Mouse (Mus musculus) heart, adult 10 weeks (tissue): ENCODE data around the gene Olfr1112. TPM values are rescaled to one million over a fixed set of nuclear protein-coding genes. Genes with fewer than 3 reads are reported as not detected.

Experiments used
- polyA plus RNA-seq: library from polyadenylated mRNA; stranded (reverse); fragments of 350-450 nt; fragmentation: Illumina TruSeq; extraction: RNeasy Lipid Tissue Mini Kit (QIAGEN cat#74804); gene quantifications from one replicate; pipeline ENCODE4 v1.2.3, GENCODE M21; 2014; ENCODE audit warnings: low read depth, low replicate concordance

Olfr1112 gene
- polyA plus RNA-seq = not detected

DNA sequence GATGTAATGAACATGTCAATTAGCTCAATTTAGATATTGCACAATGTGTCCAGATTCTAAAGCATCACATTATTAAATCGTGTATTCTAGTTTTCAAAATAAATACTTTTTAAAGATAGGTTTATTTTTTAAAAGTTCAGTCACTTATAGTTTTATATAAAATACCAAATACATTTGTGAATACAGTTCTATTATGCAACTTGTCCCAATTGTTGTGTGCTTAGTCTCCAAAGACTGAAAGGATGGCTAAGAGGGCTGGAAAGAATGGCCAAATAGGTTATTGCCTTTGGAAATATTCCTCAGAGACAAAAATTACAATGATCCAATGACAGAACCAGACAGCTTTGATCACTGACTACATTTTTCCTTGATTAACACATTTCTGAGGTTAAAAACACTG lies at the start of gene Olfr1112:
TSS of gene Olfr1112 (plus strand) at position 301 of the 400 bp plus-strand sequence.

DNA sequence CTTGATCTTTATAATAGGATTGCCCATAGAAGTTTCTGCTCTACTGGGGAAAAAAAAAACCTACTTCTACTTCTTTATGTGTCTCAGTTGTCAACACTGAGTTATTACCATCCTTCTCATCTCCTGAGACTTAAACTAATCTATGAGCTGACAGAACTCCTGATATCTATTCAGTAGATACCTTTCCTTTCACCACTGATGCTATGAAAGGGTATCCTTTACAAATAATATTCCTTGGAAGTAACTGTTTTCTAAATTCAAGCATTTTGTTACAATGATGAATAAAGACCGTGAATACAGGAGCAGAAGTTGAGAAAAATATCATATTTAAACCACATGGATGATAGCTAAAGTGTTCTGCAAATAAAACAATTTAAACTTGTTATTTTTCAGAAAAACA lies 47.4 kb upstream of the Olfr1112 start, which contains the start of gene Olfr1110:
TSS of gene Olfr1110 (minus strand) at position 101 of the 400 bp plus-strand sequence.

DNA sequence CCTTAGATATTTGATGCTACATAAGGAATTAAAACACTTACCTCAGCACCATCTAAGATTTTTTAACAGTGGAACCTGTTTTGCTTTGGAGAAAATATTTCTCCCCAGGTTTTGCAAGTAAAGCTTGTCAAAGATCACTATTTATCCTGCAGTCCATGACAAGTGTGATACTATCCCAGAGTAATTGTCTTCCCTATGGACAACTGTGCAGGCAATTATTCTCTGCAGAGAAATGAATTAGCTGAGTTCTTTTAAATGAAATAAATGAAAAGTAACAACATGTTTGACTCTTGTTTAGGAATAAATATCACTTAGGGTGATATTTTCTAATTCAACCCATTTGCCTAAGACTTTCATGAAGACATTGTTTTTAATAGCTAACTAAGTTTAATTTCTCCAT lies 35.1 kb upstream of the Olfr1112 start, which contains the start of gene Olfr1111:
TSS of gene Olfr1111 (minus strand) at position 101 of the 400 bp plus-strand sequence.

DNA sequence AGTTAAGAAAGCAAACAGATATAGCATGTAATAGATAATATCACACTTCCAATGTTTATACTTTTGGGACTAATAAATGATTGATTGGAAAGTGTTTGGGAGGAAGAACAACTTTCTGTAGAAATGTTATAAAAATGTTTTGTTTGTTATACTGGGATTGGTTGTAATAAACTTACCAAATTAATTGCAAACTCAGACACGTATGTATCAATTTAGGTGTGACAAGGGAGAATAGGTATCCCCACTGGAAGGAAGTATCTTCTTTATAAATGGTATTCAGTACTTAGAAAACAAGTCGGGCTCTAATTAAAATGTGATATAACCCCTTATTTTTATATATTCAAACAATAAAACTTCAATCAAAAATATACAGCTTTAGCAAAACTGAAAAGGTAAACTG lies 21.1 kb downstream of the Olfr1112 start, which contains the start of gene Olfr1113:
TSS of gene Olfr1113 (plus strand) at position 301 of the 400 bp plus-strand sequence.

Other genes with a start within 250 kb of the Olfr1112 start
- gene Olfr1099, start 227.1 kb upstream of the Olfr1112 start, polyA plus RNA-seq = not detected
- not detected for gene Olfr1100, start 207.8 kb upstream of the Olfr1112 start, polyA plus RNA-seq
- not detected for gene Olfr1101, start 196.6 kb upstream of the Olfr1112 start, polyA plus RNA-seq
- not detected for gene Olfr1102, start 189.4 kb upstream of the Olfr1112 start, polyA plus RNA-seq
- not detected for gene Olfr1104, start 160.7 kb upstream of the Olfr1112 start, polyA plus RNA-seq
- not detected for gene Olfr1105, start 151.3 kb upstream of the Olfr1112 start, polyA plus RNA-seq
- not detected for gene Olfr1106, start 135.5 kb upstream of the Olfr1112 start, polyA plus RNA-seq
- not detected for gene Olfr1107, start 112.0 kb upstream of the Olfr1112 start, polyA plus RNA-seq
- not detected for gene Olfr1109, start 91.8 kb upstream of the Olfr1112 start, polyA plus RNA-seq
- not detected for gene Olfr259, start 73.2 kb upstream of the Olfr1112 start, polyA plus RNA-seq
- not detected for gene Olfr1110, start 47.5 kb upstream of the Olfr1112 start, polyA plus RNA-seq
- gene Olfr1111, start 35.2 kb upstream of the Olfr1112 start, polyA plus RNA-seq = not detected
- gene Olfr1113, start 21.2 kb downstream of the Olfr1112 start, polyA plus RNA-seq = not detected
- gene Olfr1115, start 60.2 kb downstream of the Olfr1112 start, polyA plus RNA-seq = not detected
- not detected for gene Olfr1116, start 79.7 kb downstream of the Olfr1112 start, polyA plus RNA-seq
- not detected for gene Olfr1118, start 119.8 kb downstream of the Olfr1112 start, polyA plus RNA-seq
- gene Olfr1120, start 167.0 kb downstream of the Olfr1112 start, polyA plus RNA-seq = not detected
- gene Olfr1121, start 182.1 kb downstream of the Olfr1112 start, polyA plus RNA-seq = not detected
- not detected for gene Olfr1122, start 198.1 kb downstream of the Olfr1112 start, polyA plus RNA-seq
- not detected for gene Olfr1123, start 228.8 kb downstream of the Olfr1112 start, polyA plus RNA-seq
- not detected for gene Olfr1124, start 242.5 kb downstream of the Olfr1112 start, polyA plus RNA-seq